Mouse (Mus musculus): ENCODE results near the gene Pgpep1.

The Pgpep1 gene

GRCm38 (mm10) chr8:70608749-70609367, 51.3 kb downstream of the Pgpep1 start, which contains the start of gene Ssbp4:
Ssbp4 (minus strand) TSS chr8:70608872.
- peak in 1 of 2 experiments; percentile 71 for DNase-seq (ENCODE audit: low spot score in 2 of 2)

DNA sequence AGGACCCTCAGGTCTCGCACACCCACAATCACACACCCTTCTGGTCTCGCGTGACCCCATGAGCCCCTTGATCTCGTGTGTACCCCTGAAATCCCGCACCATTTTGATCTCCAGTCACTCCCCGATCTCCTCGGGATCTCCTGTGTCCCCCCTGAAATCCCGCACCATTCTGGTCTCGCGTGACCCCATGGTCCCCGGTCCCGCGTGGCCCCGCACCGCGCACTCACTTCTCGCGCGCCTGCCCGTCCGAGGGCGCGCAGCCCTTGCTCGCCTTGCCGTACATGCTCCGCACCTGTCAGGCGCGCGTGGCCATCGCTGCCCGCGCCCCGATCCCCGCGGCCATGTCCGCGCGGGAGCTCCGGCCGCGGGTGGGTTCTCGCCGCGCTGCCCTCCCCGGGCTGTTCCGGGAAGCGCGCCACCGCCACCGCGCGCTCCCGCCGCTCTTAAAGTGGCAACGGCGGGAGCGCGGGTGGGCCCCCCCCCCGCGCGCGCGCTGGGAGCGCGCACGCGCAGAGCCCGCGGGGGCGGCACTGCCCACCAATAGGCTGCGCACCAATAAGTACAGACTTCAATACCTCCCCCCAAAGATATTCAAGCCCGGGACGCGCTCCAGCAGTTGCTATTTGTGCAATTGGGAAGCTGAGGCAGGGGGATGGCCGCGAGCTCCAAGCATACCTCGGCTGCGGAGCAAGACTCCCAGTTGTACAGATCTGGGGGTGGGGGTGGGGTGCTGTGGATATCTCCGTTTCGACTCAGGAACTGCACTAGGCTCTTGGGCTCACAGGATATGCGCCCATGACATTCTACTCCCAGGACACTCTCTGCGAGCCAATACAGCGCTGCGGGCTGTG, 52.1 kb downstream of the Pgpep1 start:
- DNase-seq (ENCODE audit: low spot score in 2 of 2) = peak in 1 of 2 experiments; percentile 72

- DNase-seq (ENCODE audit: low spot score in 2 of 2) = no peak
Observed at GRCm38 (mm10) chr8:70607603-70607897, 52.6 kb downstream of the Pgpep1 start.

DNA sequence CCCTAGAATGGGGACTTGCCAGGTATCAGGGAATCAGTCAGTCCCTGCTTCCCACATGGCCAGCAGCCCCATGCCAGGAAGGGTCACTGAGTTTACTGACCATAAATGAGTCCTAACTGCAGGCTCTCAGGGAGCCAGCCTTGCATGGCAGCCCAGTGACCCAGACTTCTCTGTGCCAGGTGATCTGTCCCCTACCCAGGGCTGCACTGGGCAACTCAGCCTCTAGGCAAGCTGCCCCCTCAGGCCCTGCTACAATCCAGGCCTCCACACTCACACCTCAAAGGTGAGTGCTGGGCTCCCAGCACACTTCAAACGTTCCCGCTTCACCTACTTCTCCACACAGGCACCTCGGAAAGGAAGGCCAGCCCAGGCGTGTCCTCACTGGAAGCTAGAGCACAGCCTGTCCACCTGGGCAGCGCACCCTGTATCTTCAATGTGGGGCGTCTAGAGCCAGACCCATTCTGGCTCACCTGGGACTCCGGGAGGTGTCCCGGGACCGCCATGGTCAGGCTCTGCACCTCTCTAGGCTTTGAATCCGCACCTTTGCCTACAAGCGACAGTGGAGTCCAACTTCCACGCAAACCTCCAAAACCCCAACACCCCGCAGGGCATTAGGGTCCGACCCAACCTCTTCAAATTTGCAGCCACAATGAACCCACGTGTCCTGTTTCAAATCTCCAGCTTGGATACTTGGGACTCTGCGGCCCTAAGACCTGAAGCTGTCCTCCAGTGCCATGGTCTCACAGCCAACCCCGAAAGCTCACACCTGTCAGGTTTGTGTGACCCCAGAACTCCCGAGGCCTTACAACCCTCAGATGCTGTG, 53.2 kb downstream of the Pgpep1 start:
- DNase-seq (ENCODE audit: low spot score in 2 of 2) = no peak

- no peak for DNase-seq (ENCODE audit: low spot score in 2 of 2)
Observed at GRCm38 (mm10) chr8:70605871-70606779, 54.1 kb downstream of the Pgpep1 start.

GRCm38 (mm10) chr8:70604558-70604957, 55.6 kb downstream of the Pgpep1 start:
- DNase-seq (ENCODE audit: low spot score in 2 of 2) = no peak

- no peak for DNase-seq (ENCODE audit: low spot score in 2 of 2)
Observed at GRCm38 (mm10) chr8:70602139-70602811, 57.9 kb downstream of the Pgpep1 start.

DNA sequence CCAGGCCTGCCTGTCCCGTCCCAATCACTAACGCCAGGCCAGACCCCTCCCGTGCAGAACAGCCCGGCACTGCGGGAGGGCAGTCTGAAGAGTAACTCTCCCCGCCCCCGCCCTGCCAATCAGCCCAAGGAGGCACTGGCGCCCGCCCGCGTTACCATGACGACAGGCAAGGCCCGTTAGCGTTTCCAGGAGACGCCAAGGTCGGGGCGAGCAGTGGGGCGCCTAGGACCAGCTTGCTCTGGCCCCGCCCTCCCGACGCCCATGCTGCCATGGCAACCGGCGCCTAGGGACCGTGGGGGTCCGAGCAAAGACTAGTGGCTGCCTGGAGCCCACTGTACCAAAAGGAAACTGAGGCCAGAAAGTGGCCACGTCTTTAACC, 58.9 kb downstream of the Pgpep1 start:
- peak; percentile 79 to 90 for DNase-seq (ENCODE audit: low spot score in 2 of 2)

DNA sequence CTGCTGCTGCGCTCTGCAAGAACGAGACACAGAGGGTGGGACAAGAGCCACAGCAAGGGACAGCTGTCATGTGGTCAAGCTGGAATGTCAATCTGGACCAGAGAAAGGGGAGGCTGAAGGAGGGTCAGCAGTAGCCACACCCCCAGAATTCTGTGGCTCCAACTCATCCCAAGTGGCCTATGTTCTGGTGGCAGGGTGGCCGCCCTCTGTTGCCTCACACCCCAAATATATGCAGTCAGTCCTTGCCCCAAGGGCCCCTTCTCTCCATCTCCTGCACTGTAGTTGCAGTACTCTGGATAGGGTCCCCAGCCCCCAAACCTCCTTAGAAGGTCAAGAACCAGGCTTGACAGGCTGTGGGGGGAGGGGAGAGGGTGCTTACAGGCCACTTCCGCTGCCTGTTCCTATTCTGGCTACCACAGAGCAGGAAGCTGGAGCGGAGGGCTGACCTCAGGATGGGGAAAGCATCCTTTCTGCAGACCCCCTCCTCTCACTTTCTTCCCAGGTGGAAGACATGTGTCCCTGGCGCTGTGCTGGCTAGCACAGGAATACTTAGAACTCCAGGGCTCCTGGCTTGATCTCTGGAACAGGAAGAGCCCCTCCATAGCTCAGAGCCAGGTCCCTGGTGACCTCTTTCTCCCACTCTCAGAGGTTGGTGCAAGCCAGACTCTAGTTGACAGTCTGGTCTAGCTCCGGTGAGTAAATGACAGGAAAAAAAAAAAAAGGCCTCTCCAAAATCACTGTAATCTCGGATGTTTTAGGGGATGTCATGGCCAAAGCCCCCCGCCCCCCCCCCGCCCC, 59.5 kb downstream of the Pgpep1 start:
- no peak for DNase-seq (ENCODE audit: low spot score in 2 of 2)

DNA sequence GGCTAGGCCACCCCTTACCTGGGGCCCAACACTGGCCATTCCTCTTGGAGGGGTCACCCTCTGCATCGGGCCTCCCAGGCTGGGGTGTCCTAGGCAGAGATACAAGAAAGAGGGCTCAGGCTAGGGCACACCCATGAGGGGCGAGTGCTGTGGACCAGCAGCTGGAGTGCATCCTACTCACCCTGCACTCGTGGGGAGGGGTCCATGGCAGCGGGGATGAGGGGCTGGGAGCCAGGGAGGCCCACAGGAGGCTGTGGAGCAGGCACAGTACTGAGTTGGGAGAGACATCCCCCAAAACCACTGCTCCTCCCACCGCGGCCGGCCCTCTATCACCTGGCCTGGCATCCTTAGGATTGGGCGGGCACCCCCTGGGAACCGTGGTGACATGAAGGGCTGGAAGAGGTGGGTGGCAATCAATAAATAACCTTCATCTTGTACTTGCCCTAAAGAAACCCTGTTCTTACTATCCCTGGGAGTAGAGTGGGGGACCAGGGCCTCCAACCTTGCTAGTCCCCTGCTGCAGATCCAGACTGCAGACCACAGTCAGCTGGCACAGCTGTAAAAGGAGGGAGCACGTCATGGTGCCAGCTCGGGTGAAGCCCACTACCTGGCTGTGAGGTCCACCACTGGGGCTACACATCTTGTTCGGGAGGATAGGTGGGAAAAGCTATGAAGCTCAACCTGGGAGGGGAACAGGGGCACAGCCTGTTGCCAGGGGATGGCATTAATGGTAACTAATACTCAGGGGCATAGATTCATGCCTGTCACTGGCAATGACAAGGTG, 60.5 kb downstream of the Pgpep1 start:
- DNase-seq (ENCODE audit: low spot score in 2 of 2) = peak in 1 of 2 experiments; percentile 66

GRCm38 (mm10) chr8:70598722-70599121, 61.5 kb downstream of the Pgpep1 start:
- DNase-seq (ENCODE audit: low spot score in 2 of 2) = no peak

GRCm38 (mm10) chr8:70598283-70598682, 61.9 kb downstream of the Pgpep1 start:
- DNase-seq (ENCODE audit: low spot score in 2 of 2) = peak; percentile 62 to 81

DNA sequence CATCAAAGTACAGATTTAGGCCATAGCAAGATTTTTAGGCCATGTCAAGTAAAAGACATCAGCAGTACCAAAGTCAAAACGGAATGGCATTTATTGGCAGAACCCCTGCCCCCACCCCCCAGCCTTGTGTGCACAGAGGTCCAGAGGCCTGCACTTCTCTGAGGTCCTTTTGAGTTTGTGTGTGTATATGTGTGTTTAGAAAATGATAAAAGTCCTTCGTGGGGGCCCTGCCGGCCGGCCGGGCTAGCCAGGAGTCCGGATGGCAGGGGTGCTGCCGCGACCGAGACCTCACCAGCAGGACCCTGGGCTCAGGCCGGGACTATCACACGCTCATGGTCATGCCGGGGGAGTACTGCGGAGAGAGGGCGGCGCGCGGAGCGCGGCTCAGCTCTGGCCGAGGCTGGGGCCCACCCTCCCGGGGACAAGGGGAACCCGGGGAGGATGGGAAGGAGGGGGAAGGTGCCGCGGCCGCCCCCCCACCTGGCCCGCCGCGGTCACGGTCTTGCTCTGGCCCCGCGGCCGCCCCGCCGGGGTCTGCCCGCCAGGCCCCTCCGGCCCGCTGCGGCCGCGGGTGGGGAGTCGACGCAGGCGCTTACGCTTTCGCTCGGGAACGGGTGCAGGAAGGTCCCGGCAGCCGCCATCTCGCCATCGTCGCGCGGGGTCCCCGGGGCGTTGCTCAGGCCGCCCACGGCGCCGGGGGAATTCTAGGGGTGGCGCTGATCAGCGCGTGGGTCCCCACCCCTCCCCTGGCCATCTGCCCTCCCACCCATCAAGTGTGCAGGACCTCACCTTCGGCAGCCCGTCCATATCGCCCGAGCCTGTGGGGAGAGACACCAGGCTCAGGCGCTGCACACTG, 62.5 kb downstream of the Pgpep1 start:
- no peak for DNase-seq (ENCODE audit: low spot score in 2 of 2)

DNA sequence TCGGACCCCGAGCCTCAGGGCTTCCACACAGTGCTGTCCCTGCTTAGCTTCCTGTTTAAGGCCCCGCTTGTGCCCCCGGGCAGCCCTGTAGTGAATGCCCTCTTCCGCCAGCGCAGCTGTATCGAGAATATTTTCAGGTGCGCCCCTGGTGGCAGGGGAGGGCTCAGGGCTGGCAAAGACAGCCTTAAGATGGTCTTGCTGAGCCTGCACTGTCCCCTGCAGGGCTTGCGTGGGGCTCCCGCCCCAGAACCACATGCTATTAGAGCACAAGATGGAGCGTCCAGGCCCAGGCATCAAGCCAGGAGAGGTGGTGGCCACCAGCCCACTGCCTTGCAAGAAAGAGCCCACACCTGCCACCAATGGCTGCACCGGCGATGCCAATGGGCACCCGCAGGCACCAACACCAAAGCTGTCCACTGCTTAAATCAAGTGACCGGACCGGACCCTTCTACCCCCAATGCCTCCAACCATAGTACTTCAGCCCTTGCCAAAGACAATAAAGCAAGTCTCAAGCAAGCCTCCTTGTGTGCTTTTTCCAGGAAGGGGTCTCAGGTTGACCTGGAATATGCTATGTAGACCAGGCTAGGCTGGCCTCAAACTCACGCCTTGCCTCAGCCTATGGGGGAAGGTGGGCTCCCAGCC, 63.3 kb downstream of the Pgpep1 start:
- peak; percentile 53 to 75 for DNase-seq (ENCODE audit: low spot score in 2 of 2)
